Mouse (Mus musculus): ENCODE measurements at regions not wholly inside any gene's neighbourhood (a gene's known extent, or its start where the extent isn't known, plus 50 kb on each side); places are given as distances from the start of the nearest gene placed in this dataset.

- TF ChIP-seq CTCF (IDR thresholded peaks at IDR 0.05; ENCODE audit: insufficient read depth, low read length) (no peak), POLR2A (IDR thresholded peaks at IDR 0.05; ENCODE audit: borderline replicate concordance, extremely low read depth, low read depth, low read length) (no peak)
These were observed 125.9 kb downstream of the Arrdc3 start for GRCm38 (mm10) chr13:81008864-81009766.
